Mouse (Mus musculus) embryonic facial prominence, embryonic 13.5 days (tissue): ENCODE data around the gene Dnajb3. TPM values are rescaled to one million over a fixed set of nuclear protein-coding genes. Genes with fewer than 3 reads are reported as not detected.

Experiments used
- ATAC-seq: fragments of 200-750 bp; cut with Nextera tagmentation; 2 replicates; pipeline ENCODE4 v1.8.0; 2017; ENCODE audit warnings: low read depth; ENCODE audit not compliant: insufficient number of reproducible peaks, insufficient read depth, low FRiP score, low TSS enrichment
- H3K27ac ChIP-seq: fragments of 300-500 bp; sonication (generic); 2 replicates; pipeline ENCODE4 v1.5.1; 2015; ENCODE audit warnings: moderate library complexity, mild to moderate bottlenecking, inconsistent platforms
- H3K27me3 ChIP-seq: fragments of 300-500 bp; sonication (generic); 2 replicates; pipeline ENCODE4 v1.6.1; 2015; ENCODE audit warnings: mild to moderate bottlenecking, inconsistent platforms
- H3K36me3 ChIP-seq: fragments of 300-500 bp; sonication (generic); 2 replicates; pipeline ENCODE4 v1.6.1; 2015; ENCODE audit warnings: mild to moderate bottlenecking, inconsistent platforms
- H3K4me1 ChIP-seq: fragments of 300-500 bp; sonication (generic); 2 replicates; pipeline ENCODE4 v1.6.1; 2015; ENCODE audit warnings: inconsistent platforms
- H3K4me2 ChIP-seq: fragments of 300-500 bp; sonication (generic); 2 replicates; pipeline ENCODE4 v1.6.1; 2015; ENCODE audit warnings: moderate library complexity, mild to moderate bottlenecking, inconsistent platforms
- H3K4me3 ChIP-seq: fragments of 300-500 bp; sonication (generic); 2 replicates; pipeline ENCODE4 v1.5.1; 2015; ENCODE audit warnings: mild to moderate bottlenecking, inconsistent platforms
- H3K9ac ChIP-seq: fragments of 300-500 bp; sonication (generic); 2 replicates; pipeline ENCODE4 v1.6.1; 2015; ENCODE audit warnings: mild to moderate bottlenecking, inconsistent platforms
- H3K9me3 ChIP-seq: fragments of 300-500 bp; sonication (generic); 2 replicates; pipeline ENCODE4 v1.6.1; 2016; ENCODE audit warnings: inconsistent platforms
- WGBS: fragments of 180-500 bp; shearing (Covaris S2); methylation state at CpG from one replicate; pipeline ENCODE4 v1.1.7; 2015; ENCODE audit warnings: mixed read lengths; 5-methylcytosine and 5-hydroxymethylcytosine counted together
- polyA plus RNA-seq: library from polyadenylated mRNA; unstranded; fragments of >200 nt; fragmentation: Nextera tagmentation; extraction: Ambion mirVana; gene quantifications from 2 replicates; pipeline ENCODE4 v1.2.1, GENCODE M21; 2015

The Dnajb3 gene
- polyA plus RNA-seq, 1 experiment from 2014 or later = 11.6 TPM

DNA sequence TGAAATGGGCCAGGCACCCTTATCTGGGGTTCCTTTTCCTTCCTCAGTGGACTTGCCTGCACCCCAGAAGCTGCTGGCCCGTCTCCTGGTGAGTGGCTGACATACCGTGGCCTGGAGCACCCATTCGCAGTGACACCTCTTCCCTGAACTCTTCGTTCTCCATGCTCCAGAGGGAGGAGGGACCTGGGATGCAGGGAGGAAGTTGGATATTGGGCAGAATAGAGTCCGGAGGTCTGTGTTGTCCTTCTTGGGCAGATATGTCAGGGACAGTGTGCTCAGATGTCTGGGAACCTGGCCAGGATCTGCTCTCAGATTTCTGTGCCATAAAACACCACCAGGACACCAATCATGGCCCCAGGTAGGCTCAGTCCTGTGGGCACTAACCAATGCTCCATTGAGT lies 34.5 kb upstream of the Dnajb3 start:
- no peaks in the 10 kb centered on the region for H3K27me3 ChIP-seq

GRCm38 (mm10) chr1:88238771-88239170 lies 33.2 kb upstream of the Dnajb3 start:
- Histone ChIP-seq H3K9ac (no peak overlapping the region), H3K4me3 (no peak overlapping the region), H3K36me3 (no peaks in the 10 kb centered on the region), H3K4me2 (no peak overlapping the region), H3K27ac (no peak overlapping the region), H3K4me1 (no peaks in the 10 kb centered on the region), H3K9me3 (peaks cover 92% of the 10 kb centered on the region), H3K27me3 (no peaks in the 10 kb centered on the region)
- 76% methylated on average over 6 of the region's 6 CpGs for WGBS
- no peak for ATAC-seq

More for the DNA sequence above, 34.5 kb upstream of the Dnajb3 start:
- Histone ChIP-seq H3K36me3 (no peaks in the 10 kb centered on the region), H3K9ac (no peak overlapping the region), H3K4me1 (no peaks in the 10 kb centered on the region), H3K9me3 (peaks cover 91% of the 10 kb centered on the region), H3K4me2 (no peak overlapping the region), H3K4me3 (no peak overlapping the region), H3K27ac (no peak overlapping the region)
- no peak for ATAC-seq
- WGBS = 73% methylated on average over 5 of the region's 5 CpGs

- no peak overlapping the region for H3K4me3 ChIP-seq
- H3K9me3 ChIP-seq = peaks cover 92% of the 10 kb centered on the region
- H3K4me1 ChIP-seq = no peaks in the 10 kb centered on the region
- H3K9ac ChIP-seq = no peak overlapping the region
- whole genome bisulfite sequencing = 82% methylated on average over 5 of the region's 5 CpGs
- no peaks in the 10 kb centered on the region for H3K27me3 ChIP-seq
- no peak for ATAC-seq
- no peak overlapping the region for H3K27ac ChIP-seq
- no peak overlapping the region for H3K4me2 ChIP-seq
- no peaks in the 10 kb centered on the region for H3K36me3 ChIP-seq
Observed at GRCm38 (mm10) chr1:88237311-88237710, 31.7 kb upstream of the Dnajb3 start.

DNA sequence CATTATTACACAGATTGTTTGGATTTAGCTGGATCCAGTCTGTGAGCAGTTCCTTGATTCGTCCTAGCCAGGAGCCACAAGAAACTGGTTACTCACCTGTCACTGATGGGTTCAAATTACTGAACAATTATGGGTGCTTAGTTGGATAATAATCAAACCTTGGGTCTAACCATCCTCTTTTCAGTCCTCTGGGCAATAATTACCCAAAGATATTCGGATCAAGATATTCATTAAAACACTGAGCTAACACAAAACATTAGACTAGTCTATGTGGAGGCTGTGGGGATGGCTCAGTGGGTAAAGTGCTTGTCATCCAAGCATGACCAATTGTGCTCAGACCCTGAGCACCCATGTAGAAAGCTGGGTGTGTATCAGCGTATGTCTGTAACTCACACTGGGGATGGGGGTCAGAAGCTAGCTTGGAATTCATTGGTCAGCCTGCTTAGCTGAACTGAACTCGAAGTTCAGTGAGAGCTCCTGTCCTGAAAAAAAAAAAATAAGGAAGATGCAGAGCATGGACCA lies 30.4 kb upstream of the Dnajb3 start:
- Histone ChIP-seq H3K9me3 (peaks cover 95% of the 10 kb centered on the region), H3K27ac (no peak overlapping the region), H3K4me1 (no peaks in the 10 kb centered on the region), H3K4me3 (no peak overlapping the region), H3K36me3 (no peaks in the 10 kb centered on the region), H3K9ac (no peak overlapping the region), H3K27me3 (no peaks in the 10 kb centered on the region), H3K4me2 (no peak overlapping the region)
- WGBS = 57% methylated on average over 4 of the region's 4 CpGs
- no peak for ATAC-seq

- Histone ChIP-seq H3K4me1 (no peaks in the 10 kb centered on the region), H3K27ac (no peak overlapping the region), H3K4me2 (no peak overlapping the region), H3K9me3 (peaks cover 95% of the 10 kb centered on the region), H3K36me3 (no peaks in the 10 kb centered on the region), H3K27me3 (no peaks in the 10 kb centered on the region), H3K9ac (no peak overlapping the region), H3K4me3 (no peak overlapping the region)
- peak; percentile 4; the same call in 1 of the 2 replicates for ATAC-seq
- WGBS = 60% methylated on average over 11 of the region's 11 CpGs
Observed at GRCm38 (mm10) chr1:88235046-88235893, 29.7 kb upstream of the Dnajb3 start.

DNA sequence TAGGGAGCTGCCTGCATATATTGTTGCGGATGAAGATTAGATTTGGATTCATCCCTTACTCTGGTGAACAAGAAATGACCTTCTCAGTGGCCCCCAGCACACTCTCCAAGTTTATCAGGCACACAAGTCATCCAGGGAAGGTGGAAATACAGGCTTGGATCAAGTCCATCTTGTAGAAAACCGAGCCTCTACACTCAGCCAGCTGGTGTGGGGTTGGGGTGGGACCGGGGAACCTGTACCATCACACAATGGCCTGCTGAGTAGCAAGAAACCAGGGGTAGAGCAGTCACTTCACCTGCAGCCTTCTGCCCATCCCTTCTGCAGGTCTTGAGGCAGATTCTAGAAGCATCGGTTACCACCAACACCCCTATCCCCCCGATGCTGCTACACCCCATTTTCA lies 29.1 kb upstream of the Dnajb3 start:
- Histone ChIP-seq H3K4me3 (no peak overlapping the region), H3K27ac (no peak overlapping the region), H3K9me3 (peaks cover 95% of the 10 kb centered on the region), H3K4me2 (no peak overlapping the region), H3K36me3 (no peaks in the 10 kb centered on the region), H3K9ac (no peak overlapping the region), H3K27me3 (no peaks in the 10 kb centered on the region), H3K4me1 (no peaks in the 10 kb centered on the region)
- ATAC-seq = no peak
- 44% methylated on average over 5 of the region's 5 CpGs for WGBS

DNA sequence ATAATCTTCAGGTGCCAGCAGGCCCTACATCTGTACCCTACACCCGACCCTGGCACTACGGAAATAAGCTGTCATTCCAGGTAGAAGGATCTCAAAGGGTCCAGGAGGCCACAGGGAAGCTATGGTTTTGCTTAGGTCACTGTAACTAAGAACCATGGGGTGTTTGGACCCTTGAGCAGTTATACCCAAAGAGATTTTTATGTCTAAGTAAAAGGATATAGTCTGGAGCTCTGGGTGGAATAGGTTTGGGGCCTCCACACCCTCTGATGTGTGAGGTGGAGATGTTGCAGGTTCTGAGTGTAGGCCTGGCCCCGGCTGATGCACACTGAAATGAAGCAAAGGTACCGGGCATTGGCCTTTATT lies 28.6 kb upstream of the Dnajb3 start:
- Histone ChIP-seq H3K27me3 (no peaks in the 10 kb centered on the region), H3K4me1 (no peaks in the 10 kb centered on the region), H3K27ac (no peak overlapping the region), H3K36me3 (no peaks in the 10 kb centered on the region), H3K9ac (no peak overlapping the region), H3K4me2 (no peak overlapping the region), H3K4me3 (no peak overlapping the region), H3K9me3 (peaks cover 95% of the 10 kb centered on the region)
- ATAC-seq = no peak
- 64% methylated on average over 4 of the region's 4 CpGs for WGBS

- H3K9ac ChIP-seq = no peak overlapping the region
- no peaks in the 10 kb centered on the region for H3K4me1 ChIP-seq
- H3K9me3 ChIP-seq = peaks cover 95% of the 10 kb centered on the region
- no peak overlapping the region for H3K27ac ChIP-seq
- H3K4me3 ChIP-seq = no peak overlapping the region
- WGBS = 67% methylated on average over 14 of the region's 14 CpGs
- no peak overlapping the region for H3K4me2 ChIP-seq
- no peaks in the 10 kb centered on the region for H3K36me3 ChIP-seq
- ATAC-seq = no peak
- no peaks in the 10 kb centered on the region for H3K27me3 ChIP-seq
Observed at GRCm38 (mm10) chr1:88233421-88234247, 28.1 kb upstream of the Dnajb3 start.

DNA sequence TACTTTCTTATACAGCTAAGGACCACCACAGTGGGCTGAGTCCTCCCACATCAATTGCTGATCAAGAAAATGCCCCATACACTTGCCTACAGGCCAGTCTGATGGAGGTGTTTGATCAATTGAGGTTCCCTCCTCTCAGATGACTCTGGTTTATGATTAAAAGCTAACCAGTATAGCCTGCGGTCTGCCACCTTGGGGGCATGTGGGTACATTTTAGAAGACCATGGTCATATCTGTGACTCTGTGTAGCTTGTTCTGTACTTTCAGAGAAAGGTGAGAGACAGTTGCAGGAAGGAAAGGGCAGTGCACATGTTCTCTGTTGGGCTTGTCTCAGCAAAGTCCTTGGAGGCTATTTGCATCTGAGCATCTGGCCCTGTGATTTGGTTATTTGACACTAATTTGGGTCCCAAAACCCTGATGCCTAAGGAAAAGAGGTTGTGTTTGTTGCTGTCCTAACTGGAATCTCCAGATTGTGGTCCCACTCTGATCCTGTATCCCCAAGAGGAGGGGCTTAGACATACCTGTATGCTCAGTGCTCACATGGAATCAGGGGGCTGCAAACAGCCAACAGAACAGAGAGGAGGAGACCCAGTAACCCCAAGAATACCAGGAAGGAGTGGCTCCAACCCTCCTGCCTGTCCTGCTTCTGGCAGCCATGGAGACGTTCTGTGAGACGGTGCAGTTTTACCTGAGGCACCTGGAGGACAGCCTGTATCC lies 27.2 kb upstream of the Dnajb3 start:
- Histone ChIP-seq H3K4me2 (no peak overlapping the region), H3K36me3 (no peaks in the 10 kb centered on the region), H3K9ac (no peak overlapping the region), H3K27me3 (no peaks in the 10 kb centered on the region), H3K4me3 (no peak overlapping the region), H3K9me3 (peaks cover 96% of the 10 kb centered on the region), H3K4me1 (no peaks in the 10 kb centered on the region), H3K27ac (no peak overlapping the region)
- ATAC-seq = no peak
- WGBS = 56% methylated on average over 3 of the region's 3 CpGs

GRCm38 (mm10) chr1:88231803-88232499 lies 26.4 kb upstream of the Dnajb3 start:
- no peaks in the 10 kb centered on the region for H3K27me3 ChIP-seq
- H3K27ac ChIP-seq = no peak overlapping the region
- H3K36me3 ChIP-seq = no peaks in the 10 kb centered on the region
- 68% methylated on average over 7 of the region's 7 CpGs for WGBS
- H3K4me3 ChIP-seq = no peak overlapping the region
- peaks cover 95% of the 10 kb centered on the region for H3K9me3 ChIP-seq
- no peak overlapping the region for H3K4me2 ChIP-seq
- ATAC-seq = no peak
- H3K9ac ChIP-seq = no peak overlapping the region
- H3K4me1 ChIP-seq = no peaks in the 10 kb centered on the region
